Mouse (Mus musculus) stomach, postnatal 0 days (tissue): Measurements from ENCODE around the gene Tnrc6a.

Source experiments
- CTCF ChIP-seq: IDR thresholded peaks from 2 replicates; pipeline ENCODE4 v1.5.1; 2016; ENCODE audit warnings: antibody characterized with exemption, low read depth, mild to moderate bottlenecking, moderate library complexity
- EP300 ChIP-seq: optimal IDR thresholded peaks from 2 replicates; pipeline ENCODE3; 2016; ENCODE audit warnings: antibody characterized with exemption

DNA sequence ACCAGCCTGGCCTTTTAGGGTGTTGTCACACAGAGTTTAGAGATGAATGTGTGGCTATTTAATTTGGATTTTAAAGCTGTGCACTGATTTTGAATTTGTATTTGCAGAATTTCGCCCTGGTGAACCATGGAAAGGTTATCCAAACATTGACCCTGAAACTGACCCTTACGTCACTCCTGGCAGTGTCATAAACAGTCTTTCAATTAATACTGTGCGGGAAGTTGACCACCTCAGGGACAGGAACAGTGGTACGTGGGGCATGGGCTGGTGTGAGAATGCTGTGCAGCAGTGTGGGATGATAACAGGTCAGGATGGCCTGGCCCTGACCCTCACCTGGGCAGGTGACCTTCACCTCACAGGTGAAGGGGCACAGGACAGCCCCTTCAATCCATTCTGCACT, 63.6 kb downstream of the Tnrc6a start:
- no peak for TF ChIP-seq EP300
- no peak for TF ChIP-seq CTCF
